Mouse (Mus musculus) adrenal gland (tissue): ENCODE measurements around the gene Rgs6.

ENCODE experiments used
- intact Hi-C: fragments of 180-260 bp; cut with DNase I; formaldehyde crosslinking; loops from one replicate; pipeline ENCODE4 v1.15.1; 2025

Rgs6 gene

DNA sequence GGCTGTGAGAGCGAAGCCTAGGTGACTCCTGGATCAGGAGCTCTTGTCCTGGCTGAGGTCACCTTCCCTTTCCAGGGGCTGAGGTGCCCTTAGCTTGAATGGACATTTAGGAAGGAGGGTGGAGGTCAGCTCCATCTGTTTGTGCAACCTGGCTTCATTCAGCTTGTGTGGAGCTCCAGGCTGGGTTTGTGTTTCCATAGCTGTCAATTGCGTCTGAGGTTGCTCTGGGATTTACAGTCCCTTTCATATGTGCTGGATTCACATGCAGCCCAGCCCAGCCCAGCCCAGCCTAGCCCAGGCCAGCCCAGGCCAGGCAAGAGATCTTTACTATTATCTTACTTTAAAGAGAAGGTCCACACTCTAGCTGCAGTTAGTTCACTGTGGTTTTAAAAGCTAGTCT lies 163.8 kb downstream of the Rgs6 start:
- intact Hi-C loops, result no loop called here

DNA sequence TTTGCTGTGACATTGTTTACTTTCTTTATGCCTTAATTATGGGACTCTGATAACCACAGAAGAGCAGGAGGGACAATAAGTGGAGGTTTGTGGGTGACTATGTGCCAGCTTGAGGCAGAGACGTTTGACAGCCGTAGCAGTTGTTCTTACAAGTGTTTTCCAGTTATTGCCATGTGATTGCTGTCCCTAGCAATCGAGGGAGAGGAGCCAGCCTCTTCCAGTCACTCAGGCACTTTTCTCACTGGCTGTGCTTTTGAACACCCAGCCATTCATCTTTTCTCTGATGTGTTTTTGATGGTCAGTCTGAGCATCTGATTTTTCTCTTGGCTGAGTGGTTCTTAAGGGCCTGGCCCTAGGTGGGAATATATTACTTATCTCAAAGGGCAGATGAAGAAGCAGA lies 166.4 kb downstream of the Rgs6 start:
- intact Hi-C loops, result no loop called here

DNA sequence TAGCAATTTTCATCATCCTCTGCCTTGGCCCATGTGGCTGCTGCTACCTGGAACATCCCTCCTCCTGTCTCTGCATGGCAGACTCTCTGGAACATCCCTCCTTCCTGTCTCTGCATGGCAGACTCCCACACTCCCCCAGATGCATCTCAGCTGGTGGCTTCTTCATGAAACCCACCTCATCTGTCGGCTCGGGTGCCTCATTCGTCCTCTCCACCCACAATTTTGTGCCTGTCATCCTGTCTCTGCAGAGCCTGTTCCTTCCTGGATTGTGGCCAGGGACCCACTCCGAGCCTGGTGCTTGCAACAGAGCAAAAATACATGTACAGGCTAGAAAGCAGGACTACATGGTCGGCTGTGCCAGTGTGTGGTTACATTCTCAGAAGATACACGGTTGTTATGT lies 168.7 kb downstream of the Rgs6 start:
- intact Hi-C loops, result no loop called here

DNA sequence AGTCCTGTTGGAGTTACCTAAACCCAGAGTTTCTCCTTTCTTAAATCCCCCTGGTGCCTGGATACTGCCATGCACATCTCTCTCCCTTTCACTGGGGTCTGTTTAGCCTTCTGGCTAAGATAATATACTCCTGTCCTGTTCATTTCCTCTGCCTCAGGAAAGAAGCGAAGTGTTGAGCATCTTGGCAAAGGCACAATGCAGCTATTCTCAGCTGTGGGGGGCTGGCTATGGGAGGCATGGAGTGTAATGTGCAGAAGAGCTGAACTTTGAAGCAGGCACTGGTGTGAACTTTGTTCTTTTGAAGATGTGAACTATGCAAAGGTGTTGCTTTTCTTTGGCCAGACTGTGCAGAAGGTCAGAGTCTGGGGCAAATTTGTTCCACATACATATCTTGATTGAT lies 169.3 kb downstream of the Rgs6 start:
- intact Hi-C loops, result no loop called here

DNA sequence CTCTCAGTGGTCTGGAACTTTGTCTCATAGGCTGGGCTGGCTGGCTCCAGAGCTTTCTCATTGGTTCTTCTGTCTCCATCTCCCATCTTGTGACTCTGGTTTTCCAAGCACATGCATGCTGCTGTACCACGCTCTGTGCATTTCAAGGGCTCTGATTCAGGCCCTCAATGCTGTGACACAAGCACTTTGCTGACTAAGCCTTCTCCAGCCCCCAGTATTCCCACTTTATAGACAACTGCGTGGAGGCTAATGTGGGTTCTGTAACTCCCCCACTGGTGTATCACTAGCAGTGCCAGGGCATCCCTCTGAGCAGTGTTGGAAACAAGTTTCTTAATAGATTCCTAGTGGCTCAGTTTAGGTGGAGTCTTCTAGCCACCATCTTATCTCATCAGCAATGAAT lies 174.0 kb downstream of the Rgs6 start:
- intact Hi-C loops, result no loop called here

DNA sequence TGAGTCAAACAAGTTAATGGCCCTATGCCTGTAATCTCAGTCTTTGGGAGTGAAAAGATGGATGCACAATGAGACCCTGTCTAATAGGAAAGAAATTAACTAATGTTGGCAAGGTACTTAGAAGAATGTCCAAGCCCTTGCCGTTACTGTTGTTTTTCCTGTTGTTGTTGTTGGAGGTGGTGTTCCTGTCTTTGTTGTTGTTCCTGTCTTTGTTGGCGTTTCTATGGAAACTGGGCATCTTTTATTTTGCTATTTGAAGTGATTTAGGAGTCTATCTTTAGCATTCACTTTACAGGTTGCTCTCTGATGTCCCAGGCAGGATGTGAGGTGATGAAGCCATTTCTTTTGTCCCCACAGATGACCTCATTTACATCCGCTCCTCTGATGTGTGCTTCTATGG lies 180.6 kb downstream of the Rgs6 start:
- intact Hi-C loops, result no loop called here

DNA sequence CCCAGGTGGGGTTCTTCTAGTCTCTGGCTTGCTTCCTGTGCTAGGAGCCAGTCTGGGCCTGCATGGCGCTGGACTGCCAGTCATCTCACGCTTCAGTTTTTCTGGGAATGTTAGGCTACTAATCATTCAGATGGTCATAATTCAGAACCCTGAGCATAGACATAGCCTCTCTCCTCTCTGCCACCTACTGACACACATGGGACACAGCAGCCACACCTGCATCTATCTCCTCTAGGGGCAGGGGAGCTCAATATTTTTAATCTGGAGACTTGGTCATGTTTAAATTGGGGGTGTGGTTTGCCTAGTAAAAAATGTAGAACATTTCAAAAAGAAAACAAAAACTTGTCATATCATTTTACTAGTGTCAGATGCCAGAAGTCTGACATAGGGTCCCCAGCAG lies 184.1 kb downstream of the Rgs6 start:
- intact Hi-C loops, result no loop called here

DNA sequence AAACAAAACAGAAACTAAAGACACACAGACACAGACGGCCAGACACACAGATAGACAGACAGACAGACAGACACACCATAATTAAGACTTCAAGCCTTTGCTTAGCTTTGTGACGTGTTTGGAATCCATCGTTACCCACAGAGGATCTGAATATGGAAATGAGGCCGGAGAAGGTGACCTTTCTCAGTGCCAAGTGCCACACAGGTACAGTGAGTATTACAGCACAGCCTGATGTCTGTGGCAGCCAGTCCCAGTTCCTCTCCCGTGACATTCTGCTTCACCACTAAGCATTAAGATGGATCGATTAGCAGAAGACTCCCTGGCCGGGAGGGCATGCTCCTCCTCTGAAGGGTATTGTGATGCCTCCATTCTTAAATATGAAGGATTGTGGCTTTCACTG lies 186.5 kb downstream of the Rgs6 start:
- intact Hi-C loops, result no loop called here

DNA sequence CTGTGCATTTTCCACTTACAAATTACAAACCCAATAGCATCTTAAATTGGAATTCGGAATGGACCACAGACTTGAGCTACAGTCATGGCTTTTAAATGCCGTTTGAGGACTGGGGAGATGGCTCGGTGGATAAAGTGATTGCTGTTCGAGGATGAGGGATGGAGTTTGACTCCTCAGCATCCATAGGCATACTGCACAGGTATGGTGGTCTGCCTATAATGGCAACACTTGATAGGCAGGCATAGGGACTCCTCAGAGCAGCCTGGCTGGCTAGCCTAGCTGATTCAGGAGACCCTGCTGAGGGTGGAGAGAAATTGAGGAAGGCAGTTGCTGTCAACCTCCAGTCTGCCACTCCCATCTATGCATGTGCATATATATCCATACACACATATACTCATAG lies 188.6 kb downstream of the Rgs6 start:
- intact Hi-C loops, result no loop called here

DNA sequence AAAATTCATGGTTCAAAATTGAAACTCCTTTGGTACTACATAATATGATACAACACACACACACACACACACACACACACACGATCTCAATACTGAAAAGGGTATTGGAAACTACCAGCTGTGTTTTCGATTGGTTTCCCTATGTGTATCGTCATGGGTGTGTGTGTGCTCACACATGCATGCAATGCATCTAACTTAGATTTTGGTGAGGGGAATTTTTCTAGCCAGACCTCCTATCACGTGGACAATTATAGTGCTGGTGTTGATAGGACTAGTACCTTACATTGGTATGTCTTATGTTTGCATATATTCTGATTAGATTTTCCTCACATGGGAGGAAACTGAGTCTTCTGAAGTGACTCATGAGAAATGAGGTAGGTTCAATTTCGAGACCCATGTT lies 192.8 kb downstream of the Rgs6 start:
- intact Hi-C loops, result no loop called here

DNA sequence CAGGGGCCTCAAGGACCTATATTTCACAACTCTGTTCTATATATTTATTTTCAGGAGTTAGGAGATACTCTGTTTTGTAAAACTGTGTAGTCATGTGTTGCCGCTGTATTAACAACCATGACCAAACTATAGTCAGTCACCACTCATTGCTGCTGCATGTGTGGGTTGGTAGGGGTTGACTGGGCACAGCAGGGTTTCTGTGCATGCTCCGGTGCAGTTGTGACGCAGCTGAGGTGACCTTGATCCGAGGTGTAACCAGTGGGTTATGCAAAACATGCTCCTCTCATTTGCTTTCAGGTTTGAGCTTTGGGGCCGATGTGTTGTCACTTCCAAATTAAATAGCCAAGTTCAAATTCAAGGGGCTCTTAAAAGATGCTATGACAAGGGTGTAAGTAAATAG lies 193.3 kb downstream of the Rgs6 start:
- intact Hi-C loops, result no loop called here

DNA sequence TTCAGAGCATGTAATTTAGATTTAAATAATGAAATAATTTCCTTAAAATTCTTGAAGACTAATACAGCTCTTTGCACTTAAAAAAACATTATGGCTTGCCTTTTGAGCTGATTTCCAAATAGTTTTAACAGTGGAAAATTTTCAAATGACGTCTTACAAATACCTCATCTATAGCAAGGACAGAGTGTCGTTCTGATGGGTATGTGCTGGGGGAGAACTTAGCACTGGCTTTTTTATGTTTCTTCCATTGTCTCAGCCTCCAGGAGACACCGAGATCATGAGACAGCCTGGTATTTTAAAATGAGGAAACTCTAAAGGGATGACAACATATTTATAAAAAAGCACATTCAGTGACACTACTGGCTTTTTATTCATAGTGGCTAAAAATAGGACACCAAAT lies 204.0 kb downstream of the Rgs6 start:
- intact Hi-C loops, result no loop called here

DNA sequence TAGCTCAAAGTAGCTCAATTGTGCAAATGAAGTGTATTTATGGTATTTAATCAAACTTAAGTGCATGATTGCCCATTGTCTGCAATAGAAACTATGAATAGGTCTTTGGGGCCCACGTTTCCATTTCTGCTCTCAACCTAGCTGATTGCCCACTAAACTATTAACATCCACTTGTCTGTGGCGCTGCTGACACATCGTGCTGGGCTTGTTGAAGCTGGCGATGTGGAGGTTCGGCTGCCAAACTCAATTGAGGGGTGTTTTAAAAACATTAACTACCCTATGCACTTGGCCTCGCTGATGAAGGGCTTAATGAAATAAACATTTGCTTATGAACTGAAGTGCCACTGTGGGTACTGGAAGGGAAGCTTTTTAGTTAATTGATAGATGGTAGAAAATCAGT lies 211.8 kb downstream of the Rgs6 start:
- intact Hi-C loops, result no loop called here

DNA sequence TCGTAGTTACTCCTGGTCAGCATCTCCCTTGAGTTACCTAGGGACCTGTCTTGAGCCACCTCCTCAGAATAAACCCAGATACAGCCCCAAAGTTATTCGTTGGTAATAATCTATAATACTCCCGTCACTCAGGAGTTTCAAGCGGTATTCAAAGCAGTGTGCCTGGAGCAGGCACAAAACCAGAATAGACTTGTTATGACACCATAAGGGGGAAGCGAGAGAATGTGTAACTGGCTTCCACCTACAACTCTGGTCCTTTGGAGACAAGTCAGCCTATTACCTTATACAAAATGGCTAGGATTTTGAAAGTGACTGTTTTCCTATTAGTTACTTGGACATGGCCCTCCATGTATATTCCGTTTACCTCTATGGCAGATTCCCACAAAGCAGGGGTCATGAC lies 213.6 kb downstream of the Rgs6 start:
- intact Hi-C loops, result no loop called here

DNA sequence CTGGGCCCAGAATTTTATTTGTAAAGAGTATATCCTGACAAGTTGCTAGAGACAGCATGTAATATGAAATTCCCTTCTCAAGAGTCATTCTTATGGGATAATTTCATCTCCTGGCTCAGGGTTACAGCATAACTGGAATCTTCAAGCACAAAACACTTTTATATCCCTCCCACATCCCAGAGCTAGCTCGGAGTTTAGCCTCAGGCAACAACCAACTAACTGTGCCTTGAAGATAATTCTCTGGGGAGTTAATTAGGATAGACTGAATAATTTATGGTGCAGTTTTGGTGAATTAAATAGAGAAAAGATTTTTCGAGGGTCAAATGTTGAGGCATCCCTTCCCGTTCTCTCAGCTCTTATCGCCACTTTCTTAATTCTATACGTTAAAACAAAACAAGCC lies 214.6 kb downstream of the Rgs6 start:
- intact Hi-C loops, result no loop called here

DNA sequence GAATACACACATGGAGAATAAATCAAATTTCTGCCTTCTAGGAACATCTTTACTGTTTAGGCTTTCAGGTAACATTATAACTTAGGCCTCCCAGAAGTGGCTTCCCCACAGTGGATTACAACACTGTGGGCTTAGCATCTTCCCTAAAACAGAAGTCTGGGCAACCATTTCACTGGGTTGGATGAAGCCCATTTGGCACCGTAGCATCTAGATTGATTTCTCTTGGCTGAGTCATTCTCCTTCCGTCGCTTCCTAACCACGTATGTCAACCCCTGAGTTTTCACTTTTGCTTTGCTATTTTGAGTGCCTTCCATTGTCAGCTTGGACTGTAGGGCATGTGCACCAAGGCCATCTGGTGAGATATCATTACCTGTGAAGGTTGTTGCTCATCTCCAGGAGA lies 217.1 kb downstream of the Rgs6 start:
- intact Hi-C loops, result no loop called here

DNA sequence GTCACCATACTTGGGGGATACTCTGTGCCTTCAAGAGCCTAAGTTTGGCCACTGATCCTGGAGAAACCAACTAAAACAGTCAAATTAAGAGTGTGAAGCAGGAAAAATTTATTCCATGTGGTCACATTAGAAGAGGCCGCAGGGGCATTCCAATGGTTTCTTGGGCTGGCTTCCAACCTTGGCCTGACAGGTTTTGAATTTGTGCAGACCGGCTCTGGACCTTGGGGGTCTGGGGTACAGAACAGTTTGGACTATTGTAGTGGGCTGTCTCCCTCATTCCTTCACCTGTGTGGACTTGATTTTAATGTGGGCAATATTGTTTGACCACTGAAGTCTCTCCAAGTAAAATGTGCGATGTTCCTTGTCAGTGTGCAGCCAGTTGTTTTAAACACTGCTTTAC lies 222.5 kb downstream of the Rgs6 start:
- intact Hi-C loops, result no loop called here

DNA sequence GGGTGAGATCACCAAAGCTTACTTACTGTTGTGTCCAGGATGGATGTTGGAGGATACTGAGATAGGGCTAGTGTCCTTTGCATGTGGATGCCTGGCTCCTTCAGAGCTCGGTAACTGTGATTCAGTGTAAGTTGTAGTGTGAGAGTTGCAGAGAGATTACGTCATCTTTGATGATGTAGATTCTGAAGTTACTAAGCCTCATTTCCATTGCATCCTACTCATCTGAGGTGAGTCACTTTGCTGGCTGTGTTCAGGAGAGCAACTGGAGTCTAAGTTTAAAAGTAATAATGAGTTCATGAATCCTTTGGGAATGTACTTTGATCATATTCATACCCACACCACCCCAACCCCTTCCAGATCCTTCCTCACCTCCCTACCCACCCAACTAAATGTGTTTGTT lies 227.9 kb downstream of the Rgs6 start:
- intact Hi-C loops, result no loop called here

DNA sequence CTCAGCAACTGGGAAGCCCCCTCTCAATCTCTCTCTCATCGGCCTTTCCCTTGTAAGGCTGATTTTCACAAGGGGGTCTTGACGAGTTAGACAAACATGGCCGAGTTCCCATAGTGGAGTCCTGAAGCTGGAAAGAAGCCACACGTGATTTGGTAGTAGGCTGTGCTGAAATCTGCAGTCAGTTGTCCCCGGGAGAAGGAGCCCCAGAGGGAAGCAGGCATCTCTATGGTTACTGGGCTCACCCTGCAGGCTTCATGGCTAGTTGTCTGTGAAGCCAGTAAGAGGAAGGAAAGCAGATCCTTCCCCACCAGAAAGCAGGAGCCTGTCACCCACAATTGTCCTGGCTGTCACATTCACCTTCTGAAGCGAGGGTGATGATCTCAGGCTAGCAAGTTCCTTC lies 231.2 kb downstream of the Rgs6 start:
- intact Hi-C loops, result no loop called here

DNA sequence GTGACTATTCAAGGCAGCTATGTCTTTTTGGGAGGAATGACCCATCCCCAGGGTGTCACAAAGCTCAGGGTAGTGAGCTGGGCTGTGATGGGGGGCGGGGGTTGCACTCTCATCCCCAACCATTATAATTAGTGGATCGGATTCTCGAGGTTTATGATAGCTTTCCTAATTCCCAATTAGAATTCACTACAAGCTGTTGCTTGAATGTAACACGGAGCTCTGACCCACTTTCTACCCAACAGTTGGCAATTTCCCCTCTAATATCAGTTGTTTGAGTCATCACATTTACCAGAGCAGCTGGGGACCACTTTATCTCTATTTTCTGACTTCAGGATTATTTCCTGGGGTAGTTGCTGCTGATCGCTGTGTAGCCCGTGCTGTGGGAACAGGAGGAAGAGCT lies 231.9 kb downstream of the Rgs6 start:
- intact Hi-C loops, result no loop called here

DNA sequence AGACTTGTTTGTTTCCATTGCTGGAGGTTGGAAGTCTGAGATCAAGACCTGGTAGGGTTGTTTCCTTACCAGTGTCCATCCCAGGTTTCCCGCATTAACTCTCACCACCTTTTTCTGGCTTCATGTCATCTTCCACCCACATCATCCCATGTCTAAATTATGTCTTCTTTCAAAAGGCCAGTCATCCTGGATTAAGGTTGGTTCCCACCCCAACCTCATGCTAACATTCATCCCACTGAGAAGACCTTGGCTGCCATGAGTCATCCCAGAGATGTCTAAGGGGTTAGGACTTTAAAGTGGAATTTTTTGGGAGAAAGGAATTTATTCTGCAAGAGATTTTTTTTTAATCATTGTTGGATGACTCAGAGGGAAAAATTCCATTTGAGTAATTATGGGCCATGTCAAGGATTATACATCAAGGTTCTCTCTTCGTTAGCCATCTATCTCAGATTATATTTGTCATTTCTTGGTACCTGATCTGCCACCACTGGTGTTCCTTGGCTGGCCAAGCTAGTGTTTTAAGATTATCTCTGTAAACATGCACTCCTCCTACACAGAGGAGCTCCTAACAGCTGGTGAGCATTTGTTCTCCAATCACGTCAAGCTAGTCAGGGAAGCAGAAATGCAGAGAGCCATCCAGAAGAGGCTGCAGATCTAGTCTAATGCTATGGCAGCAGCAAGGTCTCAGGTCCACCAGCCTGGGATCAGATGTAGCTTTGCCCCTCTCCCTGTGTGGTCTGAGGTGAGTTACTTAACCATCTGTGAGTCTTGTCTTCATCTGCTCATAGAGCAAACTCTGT lies 234.9 kb downstream of the Rgs6 start:
- intact Hi-C loops, result no loop called here

DNA sequence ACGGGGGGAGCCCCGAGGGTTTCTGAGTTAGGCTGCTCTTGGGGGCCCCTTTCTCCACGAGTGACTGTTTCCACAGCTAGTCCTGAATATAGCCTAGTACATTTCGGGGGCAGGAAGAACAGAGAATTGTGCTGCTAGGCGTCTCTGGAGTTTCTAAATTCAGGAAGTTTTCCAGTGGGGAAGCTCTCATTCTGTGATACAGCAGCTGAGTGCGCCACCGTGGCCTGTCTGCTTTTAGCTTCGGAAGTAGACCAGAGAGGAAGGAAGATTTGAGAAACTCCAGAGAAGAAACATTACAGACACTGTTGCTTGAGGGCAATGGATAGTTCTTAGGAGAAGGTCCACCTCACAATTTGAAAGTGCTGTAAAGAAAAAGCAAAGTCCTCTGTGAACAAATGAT lies 242.2 kb downstream of the Rgs6 start:
- intact Hi-C loops, result no loop called here

DNA sequence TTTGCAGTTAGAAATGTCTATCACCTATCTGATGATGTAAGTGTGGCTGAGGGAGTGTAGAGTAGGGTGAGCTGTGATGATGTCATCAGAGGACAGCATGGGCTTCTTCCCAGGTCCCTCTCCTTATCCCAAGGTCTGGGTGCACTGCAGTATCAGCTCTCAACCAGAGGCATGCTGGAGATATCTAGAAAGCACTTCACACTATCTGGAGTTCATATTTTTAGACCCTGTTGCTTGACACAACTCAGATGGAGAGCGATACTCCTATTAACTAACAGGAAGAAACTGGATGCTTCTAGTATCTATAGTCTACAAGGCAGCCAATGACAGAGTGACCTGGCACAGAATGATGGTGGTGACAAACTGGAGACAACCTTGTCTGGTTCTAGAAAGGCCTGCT lies 250.5 kb downstream of the Rgs6 start:
- intact Hi-C loops, result no loop called here

DNA sequence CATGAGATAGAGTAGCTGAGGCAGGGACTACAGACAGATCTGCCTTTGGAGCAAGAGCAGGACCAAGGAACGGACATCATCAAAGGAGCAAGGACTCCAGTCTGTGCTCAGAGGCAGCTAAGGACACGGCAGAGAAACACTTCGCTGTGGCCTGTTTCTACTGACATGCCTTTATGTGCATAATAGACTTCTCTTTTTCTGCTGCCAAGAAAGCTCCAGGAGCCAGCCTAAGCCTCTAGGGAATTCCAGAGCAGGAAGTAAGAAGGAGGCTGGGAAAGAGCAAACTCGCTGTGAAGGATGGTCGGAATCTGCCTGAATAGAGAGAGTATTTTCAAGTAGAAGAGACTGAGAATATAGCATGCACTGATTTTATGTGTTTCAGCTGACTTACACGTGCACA lies 253.5 kb downstream of the Rgs6 start:
- intact Hi-C loops, result no loop called here
